Mouse (Mus musculus): ENCODE measurements around the gene Pot1b. TPM values are rescaled to one million over a fixed set of nuclear protein-coding genes. Genes with fewer than 3 reads are reported as not detected.

Pot1b gene
- polyA plus RNA-seq, 1 experiment from 2014 or later, result 7.2 TPM

Other genes with a start within 250 kb of the Pot1b start
- 0.03 TPM in 1 of 2 replicates, not detected in the other for gene Vmn2r118, start 87.4 kb downstream of the Pot1b start, polyA plus RNA-seq (2015; fragmentation: Nextera tagmentation; extraction: Ambion mirVana)
- gene Adgre4, start 37.4 kb upstream of the Pot1b start, polyA plus RNA-seq (2015; fragmentation: Nextera tagmentation; extraction: Ambion mirVana), result 0.18 and 0.29 TPM in 2 replicates
- gene Zfp119a, start 166.3 kb upstream of the Pot1b start, polyA plus RNA-seq (2015; fragmentation: Nextera tagmentation; extraction: Ambion mirVana), result 10.8 and 11.2 TPM in 2 replicates
- gene Zfp959, start 179.5 kb upstream of the Pot1b start, polyA plus RNA-seq (2015; fragmentation: Nextera tagmentation; extraction: Ambion mirVana), result 14.7 and 14.8 TPM in 2 replicates
- gene Zfp119b, start 236.9 kb upstream of the Pot1b start, polyA plus RNA-seq (2015; fragmentation: Nextera tagmentation; extraction: Ambion mirVana), result 9.2 and 9.3 TPM in 2 replicates
- gene Ebi3, start 240.0 kb upstream of the Pot1b start, polyA plus RNA-seq (2015; fragmentation: Nextera tagmentation; extraction: Ambion mirVana), result 7.4 and 9.0 TPM in 2 replicates
- gene Yju2, start 246.5 kb upstream of the Pot1b start, polyA plus RNA-seq (2015; fragmentation: Nextera tagmentation; extraction: Ambion mirVana), result 19.5 and 23.5 TPM in 2 replicates